Mouse (Mus musculus) ES-E14 (cell line): ENCODE data around the gene Psors1c2. TPM values are rescaled to one million over a fixed set of nuclear protein-coding genes. Genes with fewer than 3 reads are reported as not detected.

Source experiments
- DNase-seq: peaks from one replicate; pipeline ENCODE4 v3.0.0-alpha.2; 2013; ENCODE audit warnings: low read depth, low spot score
- H3K27ac ChIP-seq: 2 replicates; pipeline ENCODE4 v1.5.1; 2012; ENCODE audit warnings: low read depth, mild to moderate bottlenecking, low read length, moderate library complexity, mixed read lengths; ENCODE audit not compliant: poor library complexity, insufficient read depth, severe bottlenecking
- H3K36me3 ChIP-seq: 2 replicates; pipeline ENCODE4 v1.6.1; 2012; ENCODE audit warnings: mild to moderate bottlenecking, low read length, moderate library complexity, mixed read lengths; ENCODE audit not compliant: control insufficient read depth, poor library complexity, insufficient read depth, severe bottlenecking
- H3K4me1 ChIP-seq, 2 experiments: fragments of 150-350 bp in 1 of 2; sonication (generic) in 1 of 2; 2 replicates each; pipeline ENCODE4 v1.6.1; 2012; ENCODE audit warnings: low read length in 2 of 2, mild to moderate bottlenecking in 1 of 2, mixed read lengths in 1 of 2; ENCODE audit not compliant: control insufficient read depth in 2 of 2, insufficient read depth in 2 of 2, poor library complexity in 1 of 2
- H3K4me3 ChIP-seq, 2 experiments: fragments of 150-350 bp in 1 of 2; sonication (generic) in 1 of 2; 2 replicates each; pipeline ENCODE4 v1.5.1; 2012; ENCODE audit warnings: low read length in 2 of 2, low read depth in 1 of 2, mild to moderate bottlenecking in 1 of 2, mixed read lengths in 1 of 2; ENCODE audit not compliant: insufficient read depth in 1 of 2, poor library complexity in 1 of 2, severe bottlenecking in 1 of 2
- H3K9ac ChIP-seq: 2 replicates; pipeline ENCODE4 v1.6.1; 2012; ENCODE audit warnings: low read depth, mild to moderate bottlenecking, low read length, mixed read lengths; ENCODE audit not compliant: poor library complexity, insufficient read depth, severe bottlenecking
- H3K9me3 ChIP-seq: fragments of 150-350 bp; sonication (generic); 2 replicates; pipeline ENCODE4 v1.6.1; 2012; ENCODE audit warnings: low read depth, mild to moderate bottlenecking, low read length; ENCODE audit not compliant: control insufficient read depth, insufficient read depth
- CHD2 ChIP-seq: IDR thresholded peaks from 2 replicates; pipeline ENCODE4 v1.6.1; 2014; ENCODE audit warnings: mild to moderate bottlenecking, low read depth, low read length, inconsistent platforms
- HCFC1 ChIP-seq: IDR thresholded peaks from 2 replicates; pipeline ENCODE4 v1.6.1; 2012; ENCODE audit warnings: low read length, inconsistent platforms, borderline replicate concordance; ENCODE audit not compliant: insufficient read depth
- MAFK ChIP-seq: IDR thresholded peaks from 2 replicates; pipeline ENCODE4 v1.6.1; 2014; ENCODE audit warnings: mild to moderate bottlenecking, low read depth, low read length, inconsistent platforms; ENCODE audit not compliant: insufficient read depth
- ZC3H11A ChIP-seq: IDR thresholded peaks from 2 replicates; pipeline ENCODE4 v1.6.1; 2012; ENCODE audit warnings: low read depth, mild to moderate bottlenecking, inconsistent platforms, low read length, borderline replicate concordance
- ZNF384 ChIP-seq: IDR thresholded peaks from 2 replicates; pipeline ENCODE4 v1.6.1; 2012; ENCODE audit warnings: low read depth, low read length, inconsistent platforms
- in situ Hi-C, 2 experiments: fragments of 600-800 bp; cut with MboI; formaldehyde crosslinking; loops; one replicate each; pipeline ENCODE4 v1.15.1; 2025; ENCODE audit warnings: low sequenced_read_pairs in 2 of 2, inconsistent platforms in 1 of 2; ENCODE audit not compliant: unreplicated experiment in 2 of 2
- total RNA-seq: library from RNA; depleted of rRNA; stranded (reverse); fragments of 300-350 nt; gene quantifications from 2 replicates; pipeline ENCODE4 v1.2.3, GENCODE M21; 2012; rRNA removed

Psors1c2 gene
- total RNA-seq, 1 experiment = 8.9 TPM

DNA sequence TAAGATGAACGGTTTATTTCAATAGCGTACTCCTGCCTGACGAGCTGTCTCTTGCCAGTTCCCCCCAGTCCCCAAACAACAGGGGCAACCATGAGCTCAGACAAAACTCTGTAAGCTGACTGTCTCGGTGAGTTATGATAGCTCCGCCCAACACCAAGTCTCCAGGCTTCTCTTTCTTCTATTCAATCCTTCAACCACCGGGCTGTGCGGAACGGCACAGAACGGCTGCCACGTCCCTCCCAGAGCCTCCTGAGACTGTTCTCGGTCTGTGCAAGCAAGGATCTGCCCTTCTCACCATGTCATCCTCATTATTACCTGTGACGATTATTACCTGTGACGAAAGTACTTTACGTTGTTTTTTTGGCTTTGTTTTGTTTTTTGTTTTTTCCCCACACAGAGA lies 37.8 kb downstream of the Psors1c2 start:
- Histone ChIP-seq H3K4me1 (peaks cover 0 to 10% of the 10 kb centered on the region in 2 experiments; a peak in 1 of 4 replicates), H3K4me3 (no peak overlapping the region), H3K36me3 (no peaks in the 10 kb centered on the region), H3K27ac (no peak overlapping the region), H3K9me3 (no peaks in the 10 kb centered on the region), H3K9ac (no peak overlapping the region)
- in situ Hi-C loops = no loop called here
- DNase-seq = no peak
- TF ChIP-seq MAFK = no peak
- TF ChIP-seq ZNF384 = no peak
- TF ChIP-seq CHD2 = no peak
- no peak for TF ChIP-seq HCFC1
- TF ChIP-seq ZC3H11A = no peak

DNA sequence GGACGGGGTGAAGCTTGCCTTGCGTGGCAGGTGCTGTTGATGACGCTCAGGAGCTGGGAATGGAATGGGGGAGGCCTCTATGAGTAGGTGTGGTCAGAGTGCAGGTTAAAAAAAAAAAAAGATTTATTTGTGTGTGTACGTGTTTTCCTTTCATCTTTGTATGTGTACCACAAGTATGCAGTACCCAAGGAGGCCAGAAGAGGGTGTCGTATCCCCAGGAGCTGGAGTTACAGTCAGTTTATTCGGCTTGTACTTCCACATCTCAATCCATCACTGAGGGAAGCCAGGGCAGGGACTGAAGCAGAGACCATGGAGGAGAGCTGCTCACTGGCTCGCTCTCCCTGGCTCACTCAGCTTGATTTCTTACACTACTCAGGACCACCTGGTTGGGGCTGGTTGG lies 38.5 kb downstream of the Psors1c2 start:
- no peak for TF ChIP-seq MAFK
- TF ChIP-seq CHD2 = no peak
- no peak for TF ChIP-seq HCFC1
- TF ChIP-seq ZNF384 = no peak
- no peak for TF ChIP-seq ZC3H11A
- in situ Hi-C loops = no loop called here
- Histone ChIP-seq H3K4me3 (no peak overlapping the region), H3K36me3 (no peaks in the 10 kb centered on the region), H3K9me3 (no peaks in the 10 kb centered on the region), H3K4me1 (peaks cover 0 to 11% of the 10 kb centered on the region in 2 experiments; a peak in 1 of 4 replicates), H3K9ac (no peak overlapping the region), H3K27ac (no peak overlapping the region)
- DNase-seq = no peak

DNA sequence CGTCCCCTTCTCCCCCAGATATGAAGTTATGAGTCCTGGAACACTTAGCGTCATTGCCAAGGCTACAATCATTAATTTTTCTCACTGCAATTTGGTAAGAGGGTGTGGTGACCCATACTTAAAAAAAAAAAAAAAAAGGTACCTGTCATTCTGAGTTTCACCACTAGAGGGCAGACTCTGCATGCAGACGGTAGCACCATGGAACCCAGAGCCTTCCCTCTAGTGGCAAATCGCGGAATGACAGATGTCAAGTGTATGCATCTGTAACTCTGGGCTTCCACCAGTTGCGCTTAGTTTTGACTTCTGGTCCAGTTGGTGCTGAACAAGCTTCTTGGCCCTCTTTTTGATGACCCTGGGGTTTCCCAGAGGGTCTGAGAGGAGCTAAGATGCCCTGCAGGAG lies 45.2 kb downstream of the Psors1c2 start:
- Histone ChIP-seq H3K4me1 (peaks cover 0 to 1% of the 10 kb centered on the region in 2 experiments; a peak in 1 of 4 replicates), H3K27ac (no peak overlapping the region), H3K9me3 (no peaks in the 10 kb centered on the region), H3K36me3 (no peaks in the 10 kb centered on the region), H3K9ac (no peak overlapping the region), H3K4me3 (no peak overlapping the region)
- peak; percentile 99 for DNase-seq
- in situ Hi-C loops = no loop called here
- TF ChIP-seq ZC3H11A (peak; percentile 74), ZNF384 (peak; percentile 100), HCFC1 (0 out of 2 replicates have a peak, but pooled peaks have one; percentile 60), MAFK (peak; percentile 58; the same call in 1 of the 2 replicates), CHD2 (no peak)

DNA sequence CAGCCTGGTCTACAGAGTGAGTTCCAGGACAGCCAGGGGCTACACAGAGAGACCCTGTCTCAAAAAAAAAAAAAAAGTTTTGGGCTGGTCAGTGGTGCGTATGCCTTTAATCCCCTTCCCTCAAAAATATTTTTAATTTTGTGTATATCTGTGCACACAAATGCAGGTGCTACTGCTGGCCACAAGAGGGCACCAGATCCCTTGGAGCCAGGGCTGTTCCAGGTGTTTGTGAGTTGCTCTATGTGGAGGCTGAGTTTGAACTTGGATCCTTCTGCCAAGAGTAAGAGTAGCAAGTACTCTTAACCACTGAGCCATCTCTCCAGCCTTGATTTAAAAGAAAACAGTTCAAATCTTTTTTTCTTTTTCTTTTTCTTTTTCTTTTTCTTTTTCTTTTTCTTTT lies 49.9 kb downstream of the Psors1c2 start:
- Histone ChIP-seq H3K36me3 (no peaks in the 10 kb centered on the region), H3K9me3 (no peaks in the 10 kb centered on the region), H3K4me1 (no peaks in the 10 kb centered on the region; a peak in 1 of 4 replicates), H3K4me3 (no peak overlapping the region), H3K9ac (no peak overlapping the region), H3K27ac (no peak overlapping the region)
- no peak for TF ChIP-seq ZNF384
- peak; percentile 36; the same call in 1 of the 2 replicates for TF ChIP-seq ZC3H11A
- DNase-seq = no peak
- in situ Hi-C loops = no loop called here

Other genes starting within 250 kb of the Psors1c2 start
- 0.11 TPM in 1 of 2 replicates, not detected in the other for gene H2-Q1, start 212.8 kb upstream of the Psors1c2 start, total RNA-seq
- gene H2-Q2, start 191.0 kb upstream of the Psors1c2 start, total RNA-seq = 0.67 and 1.4 TPM in 2 replicates
- gene H2-Q4, start 153.6 kb upstream of the Psors1c2 start, total RNA-seq = 9.1 and 19.9 TPM in 2 replicates
- gene H2-Q6, start 108.4 kb upstream of the Psors1c2 start, total RNA-seq = 0.94 and 2.3 TPM in 2 replicates
- 2.1 and 4.8 TPM in 2 replicates for gene H2-Q7, start 94.0 kb upstream of the Psors1c2 start, total RNA-seq
- 2.1 and 3.1 TPM in 2 replicates for gene H2-Q10, start 63.1 kb upstream of the Psors1c2 start, total RNA-seq
- 844 and 868 TPM in 2 replicates for gene Pou5f1, start 27.2 kb upstream of the Psors1c2 start, total RNA-seq
- gene Tcf19, start 16.4 kb upstream of the Psors1c2 start, total RNA-seq = 7.6 and 10.5 TPM in 2 replicates
- gene Cchcr1, start 16.1 kb upstream of the Psors1c2 start, total RNA-seq = 28.5 and 31.8 TPM in 2 replicates
- 1.1 and 1.2 TPM in 2 replicates for gene Cdsn, start 18.9 kb downstream of the Psors1c2 start, total RNA-seq
- gene 2300002M23Rik, start 34.2 kb downstream of the Psors1c2 start, total RNA-seq = 0.22 and 0.42 TPM in 2 replicates
- 0.53 TPM in 1 of 2 replicates, not detected in the other for gene Sfta2, start 68.3 kb downstream of the Psors1c2 start, total RNA-seq
- gene Gm9573, start 93.4 kb downstream of the Psors1c2 start, total RNA-seq = not detected in 2 replicates
- 0.85 and 1.1 TPM in 2 replicates for gene Mucl3, start 110.5 kb downstream of the Psors1c2 start, total RNA-seq
- 58.5 and 90.3 TPM in 2 replicates for gene Vars2, start 134.4 kb downstream of the Psors1c2 start, total RNA-seq
- gene Gtf2h4, start 140.5 kb downstream of the Psors1c2 start, total RNA-seq = 75.3 and 83.0 TPM in 2 replicates
- gene Ddr1, start 171.4 kb downstream of the Psors1c2 start, total RNA-seq = 46.0 and 78.8 TPM in 2 replicates